Mouse (Mus musculus) central nervous system, embryonic 14 days (tissue): ENCODE measurements around the gene Olfr684. TPM values are rescaled to one million over a fixed set of nuclear protein-coding genes. Genes with fewer than 3 reads are reported as not detected.

Experiments used
- polyA plus RNA-seq: library from polyadenylated mRNA; depleted of rRNA; stranded (reverse); fragments of >200 nt; gene quantifications from 2 replicates; pipeline ENCODE4 v1.2.3, GENCODE M21; 2012; rRNA removed

The Olfr684 gene
- polyA plus RNA-seq: not detected in 2 replicates

DNA sequence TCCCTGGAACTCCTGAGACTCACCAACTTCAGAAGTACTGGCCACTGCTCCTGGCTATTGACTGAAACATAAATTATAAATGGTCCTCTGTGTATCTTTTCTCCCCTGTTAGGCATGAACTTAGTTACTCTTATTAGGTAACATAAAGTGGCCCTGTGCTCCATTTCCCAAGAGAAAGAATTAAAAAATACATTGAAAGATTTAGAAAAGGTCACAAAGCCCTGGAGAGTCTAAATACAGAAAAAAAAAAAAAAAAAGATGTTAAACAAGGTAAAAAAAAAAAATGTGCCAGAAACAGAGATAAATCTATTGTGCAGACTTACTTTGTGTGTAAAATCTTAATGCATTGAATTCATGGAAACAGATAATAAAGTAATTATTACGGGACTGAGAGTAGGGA, at the start of gene Olfr684:
Gene Olfr684 (minus strand): TSS at position 101 of the 400 bp plus-strand sequence.

DNA sequence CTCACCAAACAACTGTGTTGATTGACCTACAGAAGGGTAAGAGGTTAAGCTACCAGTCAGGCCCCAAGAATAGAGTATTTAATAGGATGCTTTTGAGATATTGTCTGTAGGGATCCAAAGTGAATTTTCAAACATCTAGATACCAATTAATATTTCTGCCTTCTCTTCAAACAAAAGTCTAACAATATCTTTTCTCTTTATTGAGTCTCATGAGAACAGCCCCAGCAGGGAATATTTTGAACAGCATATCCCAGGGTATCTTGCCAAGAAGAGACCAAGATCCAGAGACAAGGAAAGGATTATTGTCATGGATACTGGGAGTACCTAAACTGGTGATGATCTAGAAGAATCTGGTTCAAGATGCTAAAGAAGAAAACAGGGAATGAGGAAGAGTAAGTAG, 43.9 kb upstream of the Olfr684 start, which contains the start of gene Olfr686:
Gene Olfr686 (minus strand): TSS at position 101 of the 400 bp plus-strand sequence.

DNA sequence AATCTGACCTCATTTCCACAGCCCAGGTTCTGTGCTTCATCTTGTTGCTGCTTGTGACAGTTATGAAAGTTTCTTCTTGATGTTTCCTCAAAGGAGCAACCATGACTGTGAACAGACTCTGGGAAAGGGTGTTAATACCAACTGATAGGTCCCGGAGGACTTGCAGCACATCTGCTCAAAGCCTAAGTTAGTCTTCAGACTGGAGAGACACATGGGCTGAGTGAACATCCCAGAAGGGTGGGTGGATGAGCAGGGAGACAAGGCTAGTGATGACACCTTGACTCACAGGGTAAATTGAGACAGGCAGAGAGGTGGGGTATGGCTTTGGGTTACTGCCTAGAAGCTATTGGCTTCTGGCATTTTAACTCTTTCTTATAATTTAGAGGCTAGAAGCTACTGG, 22.5 kb upstream of the Olfr684 start, which contains the start of gene Olfr685:
Gene Olfr685 (minus strand): TSS at position 101 of the 400 bp plus-strand sequence.

DNA sequence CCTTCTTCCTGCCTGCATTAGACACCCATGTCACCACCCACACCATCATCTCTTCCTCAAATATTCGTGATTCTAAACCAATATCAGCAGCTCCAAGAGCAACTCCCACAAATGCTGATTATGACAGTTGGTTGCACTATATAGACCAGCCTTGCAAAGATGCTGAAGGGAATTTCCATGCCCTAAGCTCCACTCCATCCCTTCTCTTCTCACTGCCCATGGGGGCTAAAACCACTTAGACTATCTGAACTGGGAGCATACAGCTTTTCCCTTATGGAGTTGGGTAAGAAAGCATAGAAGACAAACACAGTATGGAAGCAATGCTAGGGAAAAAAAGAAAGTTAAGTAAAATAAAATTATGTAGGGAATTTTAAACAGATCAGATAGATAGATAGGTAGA, 16.5 kb downstream of the Olfr684 start, which contains the start of gene Olfr683:
Gene Olfr683 (minus strand): TSS at position 101 of the 400 bp plus-strand sequence.

DNA sequence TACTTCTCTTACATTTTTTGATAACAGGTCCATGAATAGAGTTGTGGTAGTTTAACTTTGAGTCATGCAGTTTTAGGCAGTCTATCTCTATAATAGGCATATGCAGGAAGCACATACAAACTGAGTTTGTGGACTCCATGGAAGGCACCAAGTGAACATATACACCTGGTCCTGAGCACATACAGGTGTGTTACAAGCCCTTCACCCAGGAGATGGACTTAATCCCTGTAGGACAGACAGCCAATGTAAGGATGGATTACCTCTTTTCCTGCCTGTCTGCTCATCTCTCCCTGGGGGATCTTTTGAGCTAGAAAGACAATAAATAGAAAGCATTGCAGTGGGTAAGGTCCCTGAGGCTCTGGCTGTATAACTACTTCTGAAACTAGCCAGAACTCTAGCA, 46.9 kb downstream of the Olfr684 start, which contains the start of gene Olfr681:
Gene Olfr681 (plus strand): TSS at position 301 of the 400 bp plus-strand sequence.

Other genes with a start within 250 kb of the Olfr684 start
- gene Olfr667, start 242.2 kb downstream of the Olfr684 start, polyA plus RNA-seq: not detected in 2 replicates
- gene Olfr668, start 235.6 kb downstream of the Olfr684 start, polyA plus RNA-seq: not detected in 2 replicates
- gene Olfr669, start 229.4 kb downstream of the Olfr684 start, polyA plus RNA-seq: not detected in 2 replicates
- gene Olfr670, start 201.0 kb downstream of the Olfr684 start, polyA plus RNA-seq: not detected in 2 replicates
- not detected in 2 replicates for gene Olfr671, start 184.5 kb downstream of the Olfr684 start, polyA plus RNA-seq
- gene Olfr672, start 161.6 kb downstream of the Olfr684 start, polyA plus RNA-seq: not detected in 2 replicates
- gene Olfr675, start 135.2 kb downstream of the Olfr684 start, polyA plus RNA-seq: not detected in 2 replicates
- not detected in 2 replicates for gene Olfr676, start 131.0 kb downstream of the Olfr684 start, polyA plus RNA-seq
- not detected in 2 replicates for gene Olfr677, start 112.3 kb downstream of the Olfr684 start, polyA plus RNA-seq
- gene Olfr678, start 99.2 kb downstream of the Olfr684 start, polyA plus RNA-seq: not detected in 2 replicates
- gene Olfr679, start 82.4 kb downstream of the Olfr684 start, polyA plus RNA-seq: not detected in 2 replicates
- not detected in 2 replicates for gene Olfr680-ps1, start 70.8 kb downstream of the Olfr684 start, polyA plus RNA-seq
- not detected in 2 replicates for gene Olfr681, start 46.8 kb downstream of the Olfr684 start, polyA plus RNA-seq
- gene Olfr683, start 16.6 kb downstream of the Olfr684 start, polyA plus RNA-seq: not detected in 2 replicates
- gene Olfr685, start 22.4 kb upstream of the Olfr684 start, polyA plus RNA-seq: not detected in 2 replicates
- gene Olfr686, start 43.8 kb upstream of the Olfr684 start, polyA plus RNA-seq: not detected in 2 replicates
- gene Olfr688, start 124.4 kb upstream of the Olfr684 start, polyA plus RNA-seq: not detected in 2 replicates
- gene Olfr689, start 147.5 kb upstream of the Olfr684 start, polyA plus RNA-seq: not detected in 2 replicates
- gene Olfr690, start 170.5 kb upstream of the Olfr684 start, polyA plus RNA-seq: 0.16 and 0.17 TPM in 2 replicates
- gene Olfr691, start 178.6 kb upstream of the Olfr684 start, polyA plus RNA-seq: 0.14 and 0.17 TPM in 2 replicates
- not detected in 2 replicates for gene Olfr692, start 204.6 kb upstream of the Olfr684 start, polyA plus RNA-seq
- 0.05 TPM in 1 of 2 replicates, not detected in the other for gene Gm5901, start 211.4 kb upstream of the Olfr684 start, polyA plus RNA-seq
- gene Fam160a2, start 236.4 kb upstream of the Olfr684 start, polyA plus RNA-seq: 36.0 and 37.7 TPM in 2 replicates
- gene Cnga4, start 240.9 kb upstream of the Olfr684 start, polyA plus RNA-seq: 0.18 and 0.34 TPM in 2 replicates